Mouse (Mus musculus) lung, embryonic 14.5 days (tissue): Measurements from ENCODE around the gene Miip. TPM values are rescaled to one million over a fixed set of nuclear protein-coding genes. Genes with fewer than 3 reads are reported as not detected.
"Not testable (repeated sequence)": the region's sequence is repeated elsewhere in the genome, so short reads cannot be mapped to it uniquely, and the experiment has no call there.

ENCODE experiments used
- ATAC-seq: fragments of 200-750 bp; cut with Nextera tagmentation; 2 replicates; pipeline ENCODE4 v1.8.0; 2017; ENCODE audit warnings: mild to moderate bottlenecking, moderate TSS enrichment, moderate library complexity; ENCODE audit not compliant: insufficient read depth
- DNase-seq: peaks from one replicate; pipeline ENCODE4 v3.0.0-alpha.2; 2015
- H3K27ac ChIP-seq: fragments of 300-500 bp; sonication (generic); 2 replicates; pipeline ENCODE4 v1.5.1; 2014; ENCODE audit warnings: low read depth, mild to moderate bottlenecking, moderate library complexity
- H3K27me3 ChIP-seq: fragments of 300-500 bp; sonication (generic); 2 replicates; pipeline ENCODE4 v1.6.1; 2014; ENCODE audit warnings: low read length, control low read depth; ENCODE audit not compliant: insufficient read depth
- H3K36me3 ChIP-seq: fragments of 300-500 bp; sonication (generic); 2 replicates; pipeline ENCODE4 v1.6.1; 2014; ENCODE audit warnings: control low read depth; ENCODE audit not compliant: insufficient read depth
- H3K4me1 ChIP-seq: fragments of 300-500 bp; sonication (generic); 2 replicates; pipeline ENCODE4 v1.6.1; 2014; ENCODE audit warnings: antibody characterized with exemption, control low read depth; ENCODE audit not compliant: insufficient read depth
- H3K4me2 ChIP-seq: fragments of 300-500 bp; sonication (generic); 2 replicates; pipeline ENCODE4 v1.6.1; 2014; ENCODE audit warnings: mild to moderate bottlenecking
- H3K4me3 ChIP-seq: fragments of 300-500 bp; sonication (generic); 2 replicates; pipeline ENCODE4 v1.5.1; 2014; ENCODE audit warnings: low read depth, low read length
- H3K9ac ChIP-seq: fragments of 300-500 bp; sonication (generic); 2 replicates; pipeline ENCODE4 v1.6.1; 2014
- H3K9me3 ChIP-seq: fragments of 300-500 bp; sonication (generic); 2 replicates; pipeline ENCODE4 v1.6.1; 2016; ENCODE audit warnings: low read depth, low read length, control low read depth
- CTCF ChIP-seq: IDR thresholded peaks from 2 replicates; pipeline ENCODE4 v1.5.1; 2016; ENCODE audit warnings: antibody characterized with exemption, low read depth
- WGBS: fragments of 180-500 bp; shearing (Covaris S2); extraction: QIAGEN DNeasy Blood & Tissue Kit; methylation state at CpG from one replicate; pipeline ENCODE4 v1.1.7; 2014; 5-methylcytosine and 5-hydroxymethylcytosine counted together
- polyA plus RNA-seq: library from polyadenylated mRNA; unstranded; fragments of >200 nt; fragmentation: Nextera tagmentation; extraction: Ambion mirVana; gene quantifications from 2 replicates; pipeline ENCODE4 v1.2.1, GENCODE M21; 2014

Miip gene
- polyA plus RNA-seq, 1 experiment from 2014 or later = 39.1 TPM

GRCm38 (mm10) chr4:147850776-147851175, 17.8 kb downstream of the Miip start:
- TF ChIP-seq CTCF = no peak
- H3K4me2 ChIP-seq = no peak overlapping the region
- no peak overlapping the region for H3K9ac ChIP-seq
- 0 out of 2 replicates have a peak, but pooled peaks cover 6% of the 10 kb centered on the region for H3K4me1 ChIP-seq
- no peak overlapping the region for H3K4me3 ChIP-seq
- WGBS = 74% methylated on average over 2 of the region's 2 CpGs
- ATAC-seq (no peak), DNase-seq (no peak)
- no peaks in the 10 kb centered on the region for H3K27me3 ChIP-seq
- H3K36me3 ChIP-seq = no peaks in the 10 kb centered on the region
- no peak overlapping the region for H3K27ac ChIP-seq
- H3K9me3 ChIP-seq = no peaks in the 10 kb centered on the region

- Histone ChIP-seq H3K4me2 (peak overlapping the region; percentile 71), H3K27ac (no peak overlapping the region), H3K9me3 (peaks cover 3% of the 10 kb centered on the region; the same call in 1 of the 2 replicates), H3K36me3 (0 out of 2 replicates have a peak, but pooled peaks cover 3% of the 10 kb centered on the region), H3K4me1 (0 out of 2 replicates have a peak, but pooled peaks cover 6% of the 10 kb centered on the region), H3K9ac (peak overlapping the region; percentile 64), H3K27me3 (no peaks in the 10 kb centered on the region), H3K4me3 (peak overlapping the region; percentile 64)
- DNase-seq (no peak), ATAC-seq (peak; percentile 80)
- TF ChIP-seq CTCF = no peak
- 5% methylated on average over 4 of the region's 4 CpGs for WGBS
Observed at GRCm38 (mm10) chr4:147848584-147848991, 20.0 kb downstream of the Miip start.

- Histone ChIP-seq H3K4me2 (peak within 1 kb of the TSS; percentile 71), H3K27me3 (no peaks in the 10 kb centered on the region), H3K27ac (no peak within 1 kb of the TSS), H3K4me3 (peak within 1 kb of the TSS; percentile 64), H3K9ac (peak within 1 kb of the TSS; percentile 64), H3K36me3 (0 out of 2 replicates have a peak, but pooled peaks cover 4% of the 10 kb centered on the region), H3K4me1 (0 out of 2 replicates have a peak, but pooled peaks cover 6% of the 10 kb centered on the region), H3K9me3 (peaks cover 3% of the 10 kb centered on the region; the same call in 1 of the 2 replicates)
- ATAC-seq (peak; percentile 94), DNase-seq (peak; percentile 95)
- 3% methylated on average over 23 of the region's 23 CpGs for WGBS
- TF ChIP-seq CTCF = no peak
Observed at GRCm38 (mm10) chr4:147847614-147848583, 20.7 kb downstream of the Miip start, which contains the start of gene Zfp933. Gene Zfp933 (minus strand): TSS chr4:147848366.

- peaks cover 17% of the 10 kb centered on the region; the same call in 1 of the 2 replicates for H3K9me3 ChIP-seq
- 93% methylated on average over 3 of the region's 3 CpGs for WGBS
- no peak overlapping the region for H3K27ac ChIP-seq
- H3K4me1 ChIP-seq = 0 out of 2 replicates have a peak, but pooled peaks cover 2% of the 10 kb centered on the region
- H3K4me2 ChIP-seq = no peak overlapping the region
- H3K27me3 ChIP-seq = no peaks in the 10 kb centered on the region
- no peak for TF ChIP-seq CTCF
- peaks cover 13% of the 10 kb centered on the region; the same call in 1 of the 2 replicates for H3K36me3 ChIP-seq
- H3K4me3 ChIP-seq = no peak overlapping the region
- no peak overlapping the region for H3K9ac ChIP-seq
- no peak for DNase-seq
- ATAC-seq = no peak
Observed at GRCm38 (mm10) chr4:147842871-147843270, 25.7 kb downstream of the Miip start.

GRCm38 (mm10) chr4:147839282-147839681, 29.3 kb downstream of the Miip start:
- H3K9ac ChIP-seq, ATAC-seq, H3K4me3 ChIP-seq, H3K27ac ChIP-seq, DNase-seq, H3K4me2 ChIP-seq, H3K36me3 ChIP-seq, H3K27me3 ChIP-seq, H3K4me1 ChIP-seq: not testable (repeated sequence)
- peaks cover 15% of the 10 kb centered on the region; the same call in 1 of the 2 replicates for H3K9me3 ChIP-seq
- WGBS = 92% methylated on average over 7 of the region's 26 CpGs

- H3K9me3 ChIP-seq = peaks cover 46% of the 10 kb centered on the region
- H3K27me3 ChIP-seq = no peaks in the 10 kb centered on the region
- peaks cover 38% of the 10 kb centered on the region for H3K36me3 ChIP-seq
- no peak for ATAC-seq
- no peak for TF ChIP-seq CTCF
- no peak overlapping the region for H3K27ac ChIP-seq
- H3K9ac ChIP-seq = no peak overlapping the region
- H3K4me1 ChIP-seq = no peaks in the 10 kb centered on the region
- WGBS = 88% methylated on average over 4 of the region's 4 CpGs
- no peak overlapping the region for H3K4me2 ChIP-seq
- no peak for DNase-seq
- H3K4me3 ChIP-seq = no peak overlapping the region
Observed at GRCm38 (mm10) chr4:147824389-147824788, 44.2 kb downstream of the Miip start.

- ATAC-seq = not testable (repeated sequence)
- H3K9me3 ChIP-seq = peaks cover 34% of the 10 kb centered on the region
- WGBS = 81% methylated on average over 3 of the region's 3 CpGs
Observed at GRCm38 (mm10) chr4:147821414-147821813, 47.2 kb downstream of the Miip start.

GRCm38 (mm10) chr4:147819659-147820058, 49.0 kb downstream of the Miip start:
- not testable (repeated sequence) for H3K27ac ChIP-seq, H3K4me2 ChIP-seq, H3K27me3 ChIP-seq, H3K36me3 ChIP-seq, H3K4me1 ChIP-seq, H3K4me3 ChIP-seq, DNase-seq, H3K9ac ChIP-seq, ATAC-seq
- WGBS = 80% methylated on average over 7 of the region's 7 CpGs
- H3K9me3 ChIP-seq = peaks cover 18% of the 10 kb centered on the region

More at GRCm38 (mm10) chr4:147821414-147821813, 47.2 kb downstream of the Miip start:
- not testable (repeated sequence) for H3K27ac ChIP-seq, H3K4me1 ChIP-seq, H3K4me3 ChIP-seq, H3K9ac ChIP-seq, H3K27me3 ChIP-seq, DNase-seq, H3K4me2 ChIP-seq
- H3K36me3 ChIP-seq = peaks cover 20% of the 10 kb centered on the region
